Mouse (Mus musculus) testis, adult 2 months (tissue): ENCODE results near the gene Npy4r. TPM values are rescaled to one million over a fixed set of nuclear protein-coding genes. Genes with fewer than 3 reads are reported as not detected.

Source experiments
- H3K27ac ChIP-seq: fragments of 200-500 bp; 2 replicates; pipeline ENCODE4 v1.5.1; 2012; ENCODE audit warnings: low read depth, low read length; ENCODE audit not compliant: control insufficient read depth, insufficient read depth
- H3K27me3 ChIP-seq: fragments of 200-500 bp; 2 replicates; pipeline ENCODE4 v1.6.1; 2012; ENCODE audit warnings: mild to moderate bottlenecking, low read length, moderate library complexity; ENCODE audit not compliant: control insufficient read depth, insufficient read depth
- H3K36me3 ChIP-seq: fragments of 200-500 bp; 2 replicates; pipeline ENCODE4 v1.6.1; 2012; ENCODE audit warnings: mild to moderate bottlenecking, low read length; ENCODE audit not compliant: control insufficient read depth, insufficient read depth
- H3K4me1 ChIP-seq: fragments of 200-500 bp; 2 replicates; pipeline ENCODE4 v1.6.1; 2012; ENCODE audit warnings: low read length; ENCODE audit not compliant: control insufficient read depth, insufficient read depth
- H3K4me3 ChIP-seq: fragments of 200-500 bp; 2 replicates; pipeline ENCODE4 v1.5.1; 2012; ENCODE audit warnings: low read depth, mild to moderate bottlenecking, low read length, moderate library complexity, mixed read lengths; ENCODE audit not compliant: control insufficient read depth
- CTCF ChIP-seq: fragments of 200-500 bp; IDR thresholded peaks from 2 replicates; pipeline ENCODE4 v1.5.1; 2012; ENCODE audit warnings: low read depth, mild to moderate bottlenecking, inconsistent platforms, low read length, moderate library complexity; ENCODE audit not compliant: control insufficient read depth, insufficient read depth, insufficient replicate concordance
- POLR2A ChIP-seq: fragments of 200-500 bp; IDR thresholded peaks from 2 replicates; pipeline ENCODE4 v1.6.1; 2012; ENCODE audit warnings: low read depth, mild to moderate bottlenecking, inconsistent platforms, low read length, moderate library complexity; ENCODE audit not compliant: control insufficient read depth
- polyA plus RNA-seq: library from polyadenylated mRNA; depleted of rRNA; stranded (reverse); fragments of >200 nt; gene quantifications from 2 replicates; pipeline ENCODE4 v1.2.3, GENCODE M21; 2012; rRNA removed

The Npy4r gene
- polyA plus RNA-seq, 1 experiment: 0.06 TPM

DNA sequence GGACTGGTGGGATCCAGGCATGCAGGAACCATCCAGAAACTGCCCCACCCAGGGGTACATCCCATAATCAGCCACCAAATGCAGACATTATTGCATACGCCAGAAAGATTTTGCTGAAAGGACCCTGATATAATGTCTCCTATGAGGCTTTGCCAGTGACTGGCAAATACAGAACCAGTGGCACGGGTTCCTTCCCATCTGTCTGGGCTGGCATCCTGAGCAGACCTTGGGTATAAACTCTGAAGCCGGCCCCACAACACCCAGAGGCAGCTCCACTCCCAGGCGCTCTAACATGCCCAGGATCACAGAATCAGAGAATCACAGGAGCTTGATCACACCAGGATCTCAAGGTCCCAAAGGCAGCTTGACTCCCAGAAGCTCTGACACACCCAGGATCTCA is 38.0 kb downstream of the Npy4r start:
- no peaks in the 10 kb centered on the region for H3K4me1 ChIP-seq
- H3K27ac ChIP-seq: no peak overlapping the region
- H3K36me3 ChIP-seq: no peaks in the 10 kb centered on the region
- H3K27me3 ChIP-seq: no peaks in the 10 kb centered on the region
- TF ChIP-seq CTCF (no peak), POLR2A (no peak)
- no peak overlapping the region for H3K4me3 ChIP-seq

DNA sequence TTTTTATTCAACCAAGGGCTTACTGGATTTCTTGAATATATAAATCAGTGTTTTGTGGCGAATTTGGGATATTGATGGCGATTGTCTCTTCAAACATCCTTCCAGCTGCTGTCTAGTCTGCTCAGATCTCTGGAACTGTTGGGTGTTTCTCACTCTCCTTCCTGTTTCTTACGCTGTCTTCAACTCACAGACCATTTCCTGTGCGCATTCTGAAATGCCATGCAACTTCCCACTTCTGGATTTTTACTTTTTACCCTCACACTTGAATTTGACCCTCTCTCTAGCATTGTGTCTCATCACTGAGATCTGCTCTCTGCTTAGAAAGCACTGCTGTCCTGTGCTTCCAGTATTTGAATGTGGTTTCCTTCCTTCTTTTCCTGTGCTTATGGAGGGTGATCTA is 44.7 kb downstream of the Npy4r start:
- no peak overlapping the region for H3K27ac ChIP-seq
- H3K4me1 ChIP-seq: peaks cover 2% of the 10 kb centered on the region; the same call in 1 of the 2 replicates
- H3K27me3 ChIP-seq: no peaks in the 10 kb centered on the region
- no peaks in the 10 kb centered on the region for H3K36me3 ChIP-seq
- H3K4me3 ChIP-seq: no peak overlapping the region
- no peak for TF ChIP-seq POLR2A
- TF ChIP-seq CTCF: no peak

DNA sequence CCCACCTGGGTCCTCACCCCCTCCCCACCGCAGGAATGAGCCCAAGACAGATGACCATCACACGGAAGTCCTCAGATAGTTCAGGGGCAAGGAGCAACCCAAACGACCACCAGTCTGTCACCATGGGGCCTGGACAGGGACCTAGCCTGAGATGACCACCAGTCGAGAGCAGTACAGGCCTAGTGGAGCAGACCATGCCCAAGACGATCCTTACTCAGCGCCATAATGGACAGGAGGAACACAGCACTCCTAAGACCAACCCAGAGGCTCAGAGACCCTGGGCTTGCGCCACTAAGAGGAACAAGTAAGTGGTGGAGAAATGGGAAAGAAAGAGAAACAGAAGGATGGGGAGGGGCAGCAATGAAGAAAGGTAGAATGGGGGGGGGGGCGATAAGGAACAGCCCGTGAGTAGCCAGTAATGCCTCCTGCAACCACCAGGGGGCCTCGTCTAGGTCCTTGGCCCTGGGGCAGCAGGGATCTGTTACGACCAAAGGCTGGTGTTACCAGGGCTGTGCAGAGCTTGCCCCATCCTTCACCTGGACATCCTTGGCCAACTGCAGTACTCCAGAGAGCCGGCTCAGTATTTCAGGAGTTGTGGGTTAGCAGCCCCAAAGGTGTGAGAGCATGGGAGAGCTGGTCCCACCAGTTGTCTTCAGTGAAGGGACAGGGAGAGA is 45.8 kb downstream of the Npy4r start:
- Histone ChIP-seq H3K4me3 (no peak overlapping the region), H3K4me1 (peaks cover 2% of the 10 kb centered on the region; the same call in 1 of the 2 replicates), H3K36me3 (no peaks in the 10 kb centered on the region), H3K27ac (no peak overlapping the region), H3K27me3 (no peaks in the 10 kb centered on the region)
- TF ChIP-seq POLR2A (no peak), CTCF (peak; percentile 81)

DNA sequence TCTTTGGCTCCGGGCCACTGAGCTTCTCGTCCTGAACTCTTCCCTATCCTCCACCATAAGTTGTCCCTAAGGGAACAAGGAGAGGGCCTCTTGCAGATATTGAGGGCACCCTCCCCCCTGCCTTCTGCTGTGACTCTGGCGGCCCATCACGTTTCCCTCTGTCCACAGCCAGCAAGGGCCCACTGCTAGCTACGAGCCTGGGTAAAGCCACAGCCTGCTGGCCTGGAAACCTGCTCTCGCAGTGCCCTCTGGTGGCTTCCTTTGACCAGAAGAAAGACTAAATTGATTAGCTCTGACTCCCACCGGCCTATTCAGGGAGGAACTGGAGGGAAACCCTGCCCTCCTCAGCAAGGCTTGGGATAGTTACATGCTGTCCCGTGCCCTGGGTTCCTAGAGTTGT is 47.4 kb downstream of the Npy4r start:
- TF ChIP-seq POLR2A (no peak), CTCF (peak; percentile 41; the same call in 1 of the 2 replicates)
- Histone ChIP-seq H3K4me1 (peaks cover 2% of the 10 kb centered on the region; the same call in 1 of the 2 replicates), H3K27me3 (no peaks in the 10 kb centered on the region), H3K4me3 (no peak overlapping the region), H3K36me3 (no peaks in the 10 kb centered on the region), H3K27ac (no peak overlapping the region)

DNA sequence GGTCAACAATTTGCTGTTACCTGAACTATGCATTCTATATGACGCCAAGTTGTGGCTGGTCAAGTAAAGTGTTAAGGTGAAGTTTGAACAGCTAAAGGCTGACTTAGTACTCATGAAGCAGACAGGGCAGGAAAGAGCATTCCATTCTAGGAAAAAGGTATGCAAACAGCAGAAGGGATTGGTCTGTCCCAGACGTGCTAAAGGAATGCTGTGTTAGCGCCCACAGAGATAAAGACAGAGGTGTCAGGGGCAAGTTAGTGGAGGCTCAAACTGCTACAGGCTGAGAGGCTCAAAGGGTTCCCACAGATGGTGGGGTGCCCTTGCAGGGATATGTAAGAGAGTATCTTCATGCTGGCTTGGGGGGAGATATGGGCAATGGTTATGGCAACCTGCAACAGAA is 48.4 kb downstream of the Npy4r start:
- no peaks in the 10 kb centered on the region for H3K36me3 ChIP-seq
- no peak overlapping the region for H3K27ac ChIP-seq
- TF ChIP-seq CTCF (no peak), POLR2A (no peak)
- no peak overlapping the region for H3K4me3 ChIP-seq
- peaks cover 2% of the 10 kb centered on the region; the same call in 1 of the 2 replicates for H3K4me1 ChIP-seq
- H3K27me3 ChIP-seq: no peaks in the 10 kb centered on the region

DNA sequence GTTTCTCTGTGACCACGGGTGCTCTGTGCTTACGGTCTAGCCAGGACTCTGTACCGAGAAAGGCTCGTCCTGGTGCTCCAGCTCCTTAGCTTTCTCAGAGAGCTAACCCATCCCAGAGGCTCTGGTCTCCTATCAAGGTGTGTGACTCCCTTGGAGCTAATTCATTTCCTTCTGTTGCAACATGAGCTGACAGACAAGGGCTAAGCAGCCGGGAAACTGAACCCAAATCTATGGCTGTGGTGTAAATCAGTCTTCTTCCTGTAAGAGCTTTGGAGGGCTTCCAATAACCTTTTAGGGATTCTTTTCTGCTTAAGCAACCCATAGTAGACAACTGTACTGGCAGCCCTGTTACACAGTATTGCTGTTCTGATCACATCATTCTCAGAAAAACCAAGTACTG is 49.7 kb downstream of the Npy4r start, which contains the start of gene A630023A22Rik:
A630023A22Rik (minus strand) TSS at position 154 of the 400 bp plus-strand sequence.
- TF ChIP-seq POLR2A (no peak), CTCF (no peak)
- no peaks in the 10 kb centered on the region for H3K27me3 ChIP-seq
- no peaks in the 10 kb centered on the region for H3K36me3 ChIP-seq
- H3K27ac ChIP-seq: no peak within 1 kb of the TSS
- no peak within 1 kb of the TSS for H3K4me3 ChIP-seq
- peaks cover 2% of the 10 kb centered on the region; the same call in 1 of the 2 replicates for H3K4me1 ChIP-seq

DNA sequence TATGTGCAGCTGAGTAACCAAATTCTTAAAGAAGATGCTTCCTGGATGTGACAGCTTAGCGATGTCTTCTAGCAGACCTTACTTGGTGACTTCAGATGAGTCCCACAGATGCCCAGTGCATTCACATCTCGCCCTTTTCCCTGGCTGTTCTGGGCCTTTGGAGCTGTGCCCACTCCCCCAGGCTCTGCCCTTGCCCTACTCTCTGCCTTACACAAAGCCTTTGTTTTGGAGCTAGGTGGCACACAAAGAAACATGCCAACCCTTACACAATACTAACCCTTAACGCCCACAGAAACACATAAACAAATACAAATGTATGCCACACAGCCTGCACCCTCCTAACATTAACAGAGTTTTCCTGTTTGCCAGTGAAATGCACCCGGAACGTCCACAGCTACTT is 56.1 kb downstream of the Npy4r start:
- H3K27me3 ChIP-seq: no peaks in the 10 kb centered on the region
- H3K27ac ChIP-seq: no peak overlapping the region
- no peaks in the 10 kb centered on the region for H3K36me3 ChIP-seq
- no peaks in the 10 kb centered on the region for H3K4me1 ChIP-seq
- TF ChIP-seq POLR2A (no peak), CTCF (no peak)
- no peak overlapping the region for H3K4me3 ChIP-seq

Other genes starting within 250 kb of the Npy4r start
- gene Gdf10, start 228.9 kb downstream of the Npy4r start, polyA plus RNA-seq: 0.26 and 1.3 TPM in 2 replicates
- not detected in 2 replicates for gene Gdf2, start 211.4 kb downstream of the Npy4r start, polyA plus RNA-seq
- gene Rbp3, start 198.5 kb downstream of the Npy4r start, polyA plus RNA-seq: 0.02 TPM in 2 replicates
- 0.46 and 0.55 TPM in 2 replicates for gene Zfp488, start 173.7 kb downstream of the Npy4r start, polyA plus RNA-seq
- 27.0 and 30.6 TPM in 2 replicates for gene Gm30083, start 137.3 kb downstream of the Npy4r start, polyA plus RNA-seq
- gene Gm5460, start 135.7 kb downstream of the Npy4r start, polyA plus RNA-seq: 47.9 and 48.5 TPM in 2 replicates
- 194 and 204 TPM in 2 replicates for gene Antxrl, start 99.8 kb downstream of the Npy4r start, polyA plus RNA-seq
- 0.08 and 0.21 TPM in 2 replicates for gene Anxa8, start 66.5 kb downstream of the Npy4r start, polyA plus RNA-seq
- gene A630023A22Rik, start 49.7 kb downstream of the Npy4r start, polyA plus RNA-seq: 13.5 and 14.8 TPM in 2 replicates
- 0.08 and 0.26 TPM in 2 replicates for gene Gprin2, start 49.2 kb upstream of the Npy4r start, polyA plus RNA-seq
- gene Syt15, start 67.1 kb upstream of the Npy4r start, polyA plus RNA-seq: 0.58 and 0.72 TPM in 2 replicates
- gene Shld2, start 158.0 kb upstream of the Npy4r start, polyA plus RNA-seq: 1.3 and 1.5 TPM in 2 replicates
- gene Glud1, start 158.2 kb upstream of the Npy4r start, polyA plus RNA-seq: 7.1 TPM in 2 replicates
- not detected in 2 replicates for gene Fam25c, start 202.9 kb upstream of the Npy4r start, polyA plus RNA-seq
- gene Sncg, start 222.3 kb upstream of the Npy4r start, polyA plus RNA-seq: 1.1 and 2.0 TPM in 2 replicates
- 0.51 and 0.82 TPM in 2 replicates for gene Mmrn2, start 223.0 kb upstream of the Npy4r start, polyA plus RNA-seq